Mouse (Mus musculus) left cerebral cortex, adult 11 months (tissue): ENCODE measurements around the gene Lipf.

Source experiments
- DNase-seq: peaks from one replicate; pipeline ENCODE4 v3.0.0; 2022; ENCODE audit warnings: low spot score

Gene Lipf

GRCm38 (mm10) chr19:33960887-33961286 lies at the start of gene Lipf:
TSS of gene Lipf (plus strand) at chr19:33961187.
- no peak for DNase-seq

GRCm38 (mm10) chr19:33924099-33924498 lies 36.9 kb upstream of the Lipf start:
- no peak for DNase-seq

GRCm38 (mm10) chr19:33979007-33979406 lies 18.0 kb downstream of the Lipf start:
- peak; percentile 1 for DNase-seq

GRCm38 (mm10) chr19:33983043-33983442 lies 22.1 kb downstream of the Lipf start:
- no peak for DNase-seq

- DNase-seq: no peak
These were observed 47.0 kb downstream of the Lipf start, which contains the start of gene Lipk for GRCm38 (mm10) chr19:34008002-34008401. TSS of gene Lipk (plus strand) at chr19:34008290.

- DNase-seq: no peak
These were observed 60.6 kb downstream of the Lipf start for GRCm38 (mm10) chr19:34021440-34022172.

- no peak for DNase-seq
These were observed 61.8 kb downstream of the Lipf start for GRCm38 (mm10) chr19:34022759-34023158.
